Mouse (Mus musculus) embryo, embryonic 9.5 days (tissue): ENCODE data around the gene Tacc2.
"Not testable (repeated sequence)": the region's sequence is repeated elsewhere in the genome, so short reads cannot be mapped to it uniquely, and the experiment has no call there.

ENCODE experiments used
- DNase-seq: peaks from one replicate; pipeline ENCODE4 v3.0.0-alpha.2; 2017; ENCODE audit errors: extremely low spot score

Gene Tacc2

GRCm38 (mm10) chr7:130577388-130578003 lies at the start of gene Tacc2:
Gene Tacc2, plus strand, starts transcription at chr7:130577438.
- no peak for DNase-seq

- not testable (repeated sequence) for DNase-seq
These were observed 46.1 kb upstream of the Tacc2 start for GRCm38 (mm10) chr7:130531138-130531537.

- peak; percentile 86 for DNase-seq
These were observed 43.6 kb upstream of the Tacc2 start for GRCm38 (mm10) chr7:130533316-130534260.

- no peak for DNase-seq
These were observed 42.1 kb upstream of the Tacc2 start for GRCm38 (mm10) chr7:130535174-130535573.

- no peak for DNase-seq
These were observed 40.2 kb upstream of the Tacc2 start for GRCm38 (mm10) chr7:130537068-130537467.

DNA sequence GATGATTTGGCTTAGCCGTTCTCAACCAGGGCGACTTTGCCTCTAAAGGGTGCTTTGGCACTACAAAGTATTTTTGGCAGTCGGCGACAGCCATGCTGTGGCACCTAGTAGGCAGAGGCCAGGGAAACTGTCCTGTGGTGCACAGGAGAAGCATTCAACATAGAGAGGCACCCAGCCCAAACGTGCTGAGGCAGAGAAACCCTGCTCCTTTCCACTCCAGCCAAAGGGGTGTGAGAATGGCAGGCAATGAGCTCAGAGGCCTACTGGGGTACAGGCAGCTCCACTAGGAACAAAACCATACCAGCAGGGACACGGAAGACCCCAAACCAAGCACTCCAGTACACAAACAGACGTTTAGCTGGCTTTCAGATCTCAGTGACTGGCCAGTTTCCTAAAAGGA lies 37.1 kb upstream of the Tacc2 start:
- DNase-seq: no peak

- DNase-seq: no peak
These were observed 34.1 kb upstream of the Tacc2 start for GRCm38 (mm10) chr7:130543181-130543580.

DNA sequence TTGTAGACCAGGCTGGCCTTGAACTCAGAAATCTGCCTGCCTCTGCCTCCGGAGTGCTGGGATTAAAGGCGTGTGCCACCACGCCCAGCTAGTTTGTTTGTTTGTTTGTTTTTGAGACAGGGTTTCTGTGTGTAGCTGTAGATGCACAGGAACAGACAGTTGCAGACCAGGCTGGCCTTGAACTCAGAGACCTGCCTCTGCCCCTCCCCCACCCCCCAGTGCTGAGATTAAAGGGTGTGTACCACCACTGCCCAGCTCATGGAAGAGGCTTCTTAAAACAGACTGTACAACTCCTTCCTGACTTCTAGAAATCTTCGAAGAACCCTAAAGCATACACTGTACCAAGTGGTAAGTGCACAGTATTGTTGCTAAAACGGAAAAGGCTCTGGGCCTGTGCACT lies 31.8 kb upstream of the Tacc2 start:
- DNase-seq: no peak

DNA sequence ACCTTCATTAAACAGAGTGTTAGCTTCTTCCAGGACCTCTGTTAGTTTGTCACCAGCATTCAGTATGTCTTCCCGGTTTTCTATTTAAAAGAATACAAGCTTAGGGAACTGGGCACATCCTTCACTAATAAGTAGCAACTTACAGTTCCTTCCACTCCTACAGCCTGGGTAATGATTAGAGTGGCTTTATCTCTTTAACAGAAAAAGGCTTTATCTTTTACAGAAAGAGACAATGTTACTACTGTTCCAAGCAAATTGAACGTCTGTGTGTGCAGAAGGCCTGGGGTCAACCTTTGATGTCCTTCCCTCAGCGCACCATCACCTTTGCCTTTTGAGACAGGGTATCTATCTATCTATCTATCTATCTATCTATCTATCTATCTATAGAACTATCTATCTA lies 31.3 kb upstream of the Tacc2 start:
- DNase-seq: no peak

DNA sequence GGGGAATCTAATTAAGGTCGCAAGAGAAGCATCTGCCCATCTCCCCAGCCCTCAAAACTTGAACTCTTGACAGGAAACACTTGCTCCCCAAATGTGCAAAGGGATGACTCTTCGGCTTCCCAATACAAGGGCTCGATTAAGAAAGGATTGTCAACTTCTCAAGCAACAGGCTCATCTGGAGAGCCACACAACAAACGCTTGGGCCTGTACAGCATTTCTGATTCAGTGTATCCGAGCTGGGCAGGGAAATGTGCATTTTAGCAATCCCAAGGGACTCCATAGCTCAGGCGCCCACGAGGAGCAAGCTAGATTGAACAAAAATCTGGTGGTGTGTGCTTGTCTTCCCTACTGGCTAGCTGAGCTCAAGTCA lies 30.8 kb upstream of the Tacc2 start:
- DNase-seq: no peak

DNA sequence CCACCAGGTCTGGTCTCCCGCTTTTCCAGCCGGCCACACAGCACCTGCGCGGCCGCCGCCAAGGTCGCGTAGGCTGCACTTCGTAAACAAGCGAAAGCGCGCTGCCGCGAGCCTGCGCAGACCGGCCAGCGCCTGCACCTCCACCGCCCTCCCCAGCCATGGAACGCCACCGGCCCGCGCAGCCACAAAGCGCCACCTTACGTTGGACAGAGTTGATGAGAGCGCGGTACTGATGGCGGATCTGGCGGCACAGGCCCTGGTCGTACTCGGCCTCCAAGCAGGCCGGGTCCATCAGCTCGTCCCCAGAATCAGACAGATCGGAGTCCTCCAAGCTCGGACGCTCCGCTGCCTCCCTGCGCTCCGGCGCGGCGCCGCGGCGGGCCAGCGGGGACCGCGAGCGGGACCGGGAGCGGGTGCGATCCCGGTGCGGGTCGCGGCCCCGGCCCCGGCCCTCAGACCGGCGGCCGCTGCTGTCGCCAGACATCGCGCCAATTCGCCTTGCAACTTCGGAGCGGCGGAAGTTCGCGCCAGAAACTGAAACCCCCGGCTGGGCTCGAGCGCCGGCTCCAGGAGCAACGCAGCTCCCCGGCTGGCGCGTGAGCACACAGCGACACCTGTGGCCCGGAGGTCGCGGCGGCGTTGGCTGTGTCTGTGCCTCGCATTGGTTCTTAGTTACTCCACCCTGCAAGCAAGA lies 30.3 kb upstream of the Tacc2 start:
- DNase-seq: peak; percentile 95

DNA sequence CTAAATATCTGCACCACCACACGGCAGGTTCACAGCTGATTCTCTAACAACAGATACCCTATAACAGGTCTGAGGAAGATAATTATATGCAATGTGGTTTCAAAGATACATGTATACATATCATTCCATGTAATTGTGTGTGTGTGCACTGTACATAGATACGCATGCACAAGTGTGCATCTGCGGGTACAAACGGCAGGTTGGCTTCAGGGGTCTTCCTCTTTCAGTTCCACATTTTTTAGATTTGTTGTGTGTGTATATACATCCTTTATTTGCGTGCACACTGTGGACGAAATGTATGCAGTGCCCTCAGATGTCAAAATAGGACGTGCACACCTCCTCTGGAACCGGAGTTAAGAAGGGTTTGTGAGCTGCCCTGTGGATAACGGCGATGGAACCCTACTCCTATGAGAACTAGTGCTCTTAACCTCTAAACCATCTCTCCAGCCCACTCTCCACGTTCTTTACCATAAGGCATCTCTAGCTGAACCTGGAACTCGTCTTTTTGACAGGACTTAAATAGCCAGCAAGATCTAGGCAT lies 29.5 kb upstream of the Tacc2 start:
- no peak for DNase-seq

DNA sequence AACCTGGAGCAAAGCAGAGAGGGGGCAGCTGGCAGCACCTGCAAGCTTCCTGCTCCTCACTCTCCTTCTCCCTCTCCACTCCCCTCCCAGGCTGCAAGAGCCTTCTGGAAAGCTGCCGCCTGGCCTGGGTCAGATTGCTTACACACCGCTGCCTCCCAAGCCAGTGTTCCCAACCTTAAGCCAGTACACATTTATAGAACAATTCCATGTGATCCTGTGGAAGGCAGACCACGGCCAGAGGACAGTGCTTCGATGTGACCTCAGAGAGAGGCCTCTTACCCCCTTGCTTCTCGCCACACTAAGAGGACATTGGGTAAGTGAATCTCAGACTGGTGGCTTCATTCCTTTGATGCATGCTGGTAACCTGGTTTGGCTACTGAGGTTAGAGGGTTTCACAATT lies 24.5 kb upstream of the Tacc2 start:
- DNase-seq: no peak

- DNase-seq: no peak
These were observed 23.9 kb upstream of the Tacc2 start for GRCm38 (mm10) chr7:130553321-130553720.

GRCm38 (mm10) chr7:130555597-130555996 lies 21.6 kb upstream of the Tacc2 start:
- DNase-seq: no peak

GRCm38 (mm10) chr7:130558592-130558991 lies 18.6 kb upstream of the Tacc2 start:
- DNase-seq: no peak

DNA sequence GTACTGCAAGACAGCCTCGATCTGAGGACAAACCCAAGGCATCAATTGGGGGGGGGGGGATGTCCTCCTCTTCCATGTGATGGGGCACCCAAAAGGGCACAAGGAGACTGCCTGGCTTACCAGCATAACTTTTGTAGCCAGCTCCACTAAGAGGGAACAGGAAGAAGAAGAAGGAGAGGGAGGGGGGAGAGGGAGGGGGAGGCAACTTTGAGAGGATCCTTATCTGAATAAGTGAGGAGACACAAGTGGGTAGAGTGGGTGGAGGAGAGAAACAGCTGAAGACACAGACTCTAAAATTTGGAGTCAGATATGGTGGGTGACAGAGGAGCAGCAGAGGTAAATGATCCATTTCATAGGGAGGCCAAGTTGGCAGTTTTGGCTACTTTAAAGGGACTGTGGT lies 16.3 kb upstream of the Tacc2 start:
- no peak for DNase-seq

DNA sequence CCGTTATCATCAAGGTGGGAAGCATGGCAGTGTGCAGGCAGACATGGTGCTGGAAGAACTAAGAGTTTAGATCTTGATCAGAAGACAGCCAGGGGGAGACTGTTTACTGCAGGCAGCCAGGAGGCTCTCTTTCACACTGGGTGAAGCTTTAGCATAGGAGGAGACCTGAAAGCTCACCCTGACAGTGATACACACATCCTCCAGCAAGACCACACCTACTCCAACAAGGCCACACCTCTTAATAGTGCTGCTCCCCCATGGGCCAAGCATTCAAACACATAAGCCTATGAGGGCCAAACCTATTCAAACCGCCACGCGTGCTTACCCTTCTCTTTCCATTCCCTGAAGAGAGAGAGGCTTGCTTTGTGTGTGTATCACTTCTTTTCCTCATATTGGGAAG lies 14.0 kb upstream of the Tacc2 start:
- no peak for DNase-seq

DNA sequence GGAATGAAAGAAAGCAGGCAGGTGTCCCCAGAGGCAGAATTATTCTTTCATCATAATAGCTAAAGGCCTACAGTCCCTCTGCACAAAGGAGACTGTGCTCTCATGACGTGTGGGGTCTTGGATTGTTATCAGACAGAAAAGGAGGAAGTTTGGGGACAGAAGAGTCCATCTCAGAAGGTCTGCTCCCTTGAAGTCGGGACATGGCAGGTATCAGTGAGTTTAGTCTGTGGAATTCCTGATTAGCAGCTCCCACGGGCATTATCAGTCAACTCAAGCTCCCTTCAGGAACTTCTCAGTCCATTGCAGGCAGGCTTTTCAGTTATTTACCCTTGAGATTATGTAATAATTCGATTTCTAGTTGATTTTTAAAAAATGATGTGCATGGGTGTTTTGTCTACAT lies 13.4 kb upstream of the Tacc2 start:
- DNase-seq: no peak

- no peak for DNase-seq
These were observed 12.6 kb upstream of the Tacc2 start for GRCm38 (mm10) chr7:130564596-130564995.

DNA sequence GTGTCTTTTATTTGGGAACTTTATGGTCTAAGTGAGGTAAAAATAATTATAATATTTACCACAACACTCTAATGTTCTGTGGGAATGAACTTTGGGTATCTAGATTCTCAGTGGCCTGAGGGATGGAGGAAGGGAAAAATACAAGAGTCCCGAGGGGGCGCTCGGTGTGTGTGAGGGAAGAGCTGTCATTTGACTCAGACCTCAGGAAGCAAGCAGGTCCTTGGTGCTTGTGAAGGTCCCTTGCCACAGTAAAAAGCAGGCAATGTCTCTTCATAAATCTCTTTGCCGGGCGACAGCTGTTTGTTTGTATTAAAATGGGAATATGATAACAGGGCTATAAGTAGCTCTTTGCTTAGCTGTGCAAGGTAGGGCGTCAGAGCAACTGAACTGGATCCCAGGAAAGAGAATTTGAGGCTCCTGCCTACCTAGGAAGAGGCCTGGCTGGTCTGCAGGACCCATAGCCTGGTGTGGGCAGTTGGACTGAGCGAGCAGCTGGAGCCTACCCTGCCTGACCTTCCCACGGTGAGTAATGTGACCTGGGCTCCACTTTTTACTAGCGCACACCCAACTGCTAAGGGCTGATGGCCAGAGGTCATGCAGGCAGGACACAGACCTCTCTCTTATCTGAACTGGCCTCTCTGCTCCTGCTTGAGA lies 8.3 kb upstream of the Tacc2 start:
- no peak for DNase-seq

- no peak for DNase-seq
These were observed 6.8 kb upstream of the Tacc2 start for GRCm38 (mm10) chr7:130570472-130570871.
